Mouse (Mus musculus) c-Kit-positive CD71-positive TER-119-positive erythroid progenitor cells, embryonic 14.5 days (primary cell): ENCODE results near the gene Gm45713.
"Not testable (repeated sequence)": the region's sequence is repeated elsewhere in the genome, so short reads cannot be mapped to it uniquely, and the experiment has no call there.

Experiments used
- DNase-seq: peaks from one replicate; pipeline ENCODE4 v3.0.0-alpha.2; 2013; ENCODE audit warnings: low spot score

Gm45713 gene

DNA sequence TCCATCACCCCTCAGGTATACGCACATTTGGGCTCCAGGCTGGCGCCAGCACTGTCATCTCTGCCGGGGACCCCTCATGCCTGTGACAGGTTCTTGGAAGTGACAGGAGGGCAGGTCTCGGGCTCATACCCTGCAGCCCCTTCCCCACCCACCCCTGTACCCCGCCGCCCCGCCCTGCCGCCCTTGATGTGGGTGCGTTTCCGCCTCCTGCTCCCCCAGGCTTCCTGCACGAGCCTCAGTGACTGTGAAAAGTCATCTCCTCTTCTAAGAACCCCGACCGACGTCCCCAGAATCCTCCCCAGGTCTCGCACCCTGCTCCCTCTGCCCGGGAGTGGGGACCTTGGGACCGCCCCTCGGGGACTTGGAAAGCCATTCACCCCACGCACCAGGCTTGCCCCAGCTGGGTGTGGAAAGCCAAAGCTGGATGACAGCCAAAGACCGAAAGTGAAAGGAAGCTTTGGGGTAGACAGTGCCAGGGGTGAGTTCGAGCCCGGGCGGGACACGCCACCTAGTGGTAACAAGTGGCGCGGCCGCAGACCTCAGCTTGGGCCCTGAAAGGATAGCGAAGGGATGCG is at the start of gene Gm45713, which contains the start of gene Flt3l:
Gm45713 (minus strand) TSS at position 239 of the 575 bp plus-strand sequence.
Flt3l (minus strand) TSS at position 440 of the 575 bp plus-strand sequence.
- peak; percentile 92 for DNase-seq

DNA sequence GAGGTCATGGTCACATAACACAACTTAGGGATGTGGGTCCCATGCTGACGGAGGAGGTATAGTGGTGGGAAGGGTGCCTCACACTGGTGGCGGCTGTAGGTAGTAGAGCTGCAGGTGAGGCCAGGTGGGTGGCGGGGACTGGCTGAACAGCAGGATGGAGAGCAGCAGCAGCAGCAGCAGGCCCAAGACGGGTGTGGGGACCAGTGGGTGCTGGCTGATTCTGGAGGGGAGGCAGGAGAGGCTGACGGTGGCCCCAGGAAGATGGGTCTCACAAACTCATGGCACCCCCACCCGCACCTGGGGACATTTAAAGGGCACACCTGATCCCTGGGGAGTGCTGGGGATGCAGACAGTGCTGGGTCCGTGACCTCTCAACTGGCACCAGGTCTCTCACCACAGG is 47.6 kb upstream of the Gm45713 start:
- DNase-seq = no peak

DNA sequence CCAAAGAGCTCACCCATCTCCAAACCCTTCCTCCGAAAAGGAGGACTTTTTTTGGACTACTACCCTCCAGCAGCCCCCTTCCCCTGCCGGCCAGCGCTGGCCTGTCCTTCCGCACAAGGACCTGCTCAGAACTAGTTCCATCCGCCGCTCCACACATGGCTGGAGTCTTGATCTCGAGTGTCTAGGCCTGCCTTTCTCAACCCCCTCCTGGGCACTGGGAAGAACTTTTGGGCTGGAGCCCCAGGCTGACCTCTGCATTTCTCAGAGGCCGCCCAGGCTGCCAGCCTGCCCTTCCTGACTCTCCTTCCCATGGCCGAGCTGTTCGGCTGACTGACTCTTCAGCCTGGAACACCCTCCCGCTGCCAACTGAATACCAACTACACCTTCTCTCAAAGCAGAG is 46.6 kb upstream of the Gm45713 start:
- DNase-seq = no peak

DNA sequence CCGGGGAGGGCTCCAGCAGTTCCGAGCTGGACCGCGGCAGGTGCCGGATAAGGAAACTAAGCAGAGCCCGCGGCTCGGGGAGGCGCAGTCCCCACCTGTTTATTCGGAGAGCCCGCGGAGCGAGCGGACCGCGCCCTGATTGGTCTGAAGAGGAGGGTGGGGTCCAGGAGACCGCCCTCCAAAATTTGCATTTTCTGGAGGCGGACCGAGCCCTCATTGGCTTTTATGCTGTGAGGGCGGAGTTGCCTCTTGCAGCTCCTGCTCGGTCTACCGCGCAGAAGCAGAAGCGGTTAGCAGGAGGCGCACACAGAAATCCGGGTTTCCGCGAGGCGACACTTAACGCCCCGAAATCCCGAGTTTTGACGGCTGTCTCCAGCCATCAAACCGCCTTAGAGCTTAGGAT is 46.2 kb upstream of the Gm45713 start:
- DNase-seq = peak; percentile 93

DNA sequence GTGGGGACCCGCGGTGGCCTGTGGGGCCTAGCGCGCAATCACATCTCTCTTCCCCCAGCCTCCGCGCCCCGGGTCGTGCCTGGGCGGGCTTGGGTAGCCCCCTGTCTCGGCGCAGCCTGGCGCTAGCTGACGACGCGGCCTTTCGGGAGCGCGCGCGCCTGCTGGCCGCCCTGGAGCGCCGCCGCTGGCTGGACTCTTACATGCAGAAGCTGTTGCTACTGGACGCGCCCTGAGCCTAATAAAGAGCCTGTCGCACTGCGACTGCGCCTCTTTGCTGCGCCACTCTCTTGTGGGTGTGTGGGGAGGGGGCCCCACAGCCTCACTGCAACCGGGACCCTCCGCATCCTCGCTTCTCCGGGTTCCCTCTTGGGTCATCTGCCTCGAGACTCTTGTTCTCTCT is 45.5 kb upstream of the Gm45713 start:
- DNase-seq = no peak

DNA sequence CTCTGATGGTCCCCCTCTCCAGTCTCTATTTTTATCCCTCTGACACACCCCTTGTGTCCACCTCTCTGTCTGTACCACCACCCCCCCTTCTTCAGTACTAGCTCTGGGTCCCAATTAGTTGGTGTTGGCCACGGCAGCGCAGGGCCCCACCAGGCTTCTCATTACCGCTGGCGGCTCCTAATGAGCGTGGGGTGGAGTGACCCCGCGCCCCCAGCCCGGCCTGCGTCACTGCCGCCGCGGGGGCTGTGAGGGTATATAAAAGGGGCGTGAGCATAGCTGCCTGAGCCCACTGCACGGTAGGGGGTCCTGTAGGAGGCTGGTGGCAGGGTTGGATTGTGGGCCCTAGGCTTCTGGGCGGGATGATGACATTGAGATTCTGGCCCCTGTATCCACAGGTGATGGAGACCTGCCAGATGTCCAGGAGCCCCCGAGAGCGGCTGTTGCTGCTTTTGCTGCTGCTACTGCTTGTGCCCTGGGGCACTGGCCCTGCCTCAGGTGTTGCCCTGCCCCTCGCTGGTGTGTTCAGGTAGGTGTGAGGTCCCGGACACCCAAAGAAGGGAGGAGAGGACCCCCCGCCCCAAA is 45.0 kb upstream of the Gm45713 start, which contains the start of gene Pth2:
Pth2 (plus strand) TSS at position 100 of the 582 bp plus-strand sequence.
- DNase-seq = no peak

DNA sequence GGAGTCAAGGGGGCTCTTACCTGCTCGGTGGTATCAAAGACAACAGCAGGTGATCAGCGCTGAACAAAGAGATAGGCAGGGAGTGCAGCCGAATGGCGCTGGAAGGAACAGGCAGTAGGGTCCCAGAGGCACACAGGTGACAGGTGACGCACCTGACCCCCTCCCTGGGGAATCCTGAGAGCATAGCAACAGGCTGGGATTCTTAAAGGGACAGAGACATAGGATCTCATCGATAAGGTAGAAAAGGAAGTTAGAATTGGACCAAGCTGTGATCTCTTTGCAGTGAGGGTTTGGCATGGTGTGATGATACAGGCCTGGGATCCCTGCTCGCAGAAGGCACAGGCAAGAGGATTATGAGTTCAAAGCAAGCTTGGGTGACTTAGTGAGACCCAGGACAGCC is 43.4 kb upstream of the Gm45713 start, which contains the start of gene Gfy:
Gfy (minus strand) TSS at position 101 of the 400 bp plus-strand sequence.
- DNase-seq = no peak

DNA sequence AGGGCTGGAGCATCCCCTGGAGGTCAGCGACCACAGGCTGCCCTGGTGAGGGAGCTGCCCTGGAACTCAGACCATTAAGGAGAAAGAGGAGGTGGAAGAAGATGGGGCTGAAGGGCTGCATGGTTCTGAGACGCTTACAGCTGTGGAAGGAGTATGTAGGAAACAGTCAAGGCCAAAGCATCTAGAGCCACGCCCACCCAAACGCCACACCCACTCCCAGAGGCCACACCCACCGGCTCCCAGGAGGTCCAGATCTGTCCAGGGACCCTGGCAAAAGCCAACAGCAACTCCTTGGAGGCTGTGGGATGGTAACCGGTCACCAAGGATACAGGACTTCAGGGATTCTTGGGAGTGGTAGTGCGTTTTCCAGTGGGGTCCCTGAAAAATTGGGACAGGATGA is 42.5 kb upstream of the Gm45713 start:
- no peak for DNase-seq

DNA sequence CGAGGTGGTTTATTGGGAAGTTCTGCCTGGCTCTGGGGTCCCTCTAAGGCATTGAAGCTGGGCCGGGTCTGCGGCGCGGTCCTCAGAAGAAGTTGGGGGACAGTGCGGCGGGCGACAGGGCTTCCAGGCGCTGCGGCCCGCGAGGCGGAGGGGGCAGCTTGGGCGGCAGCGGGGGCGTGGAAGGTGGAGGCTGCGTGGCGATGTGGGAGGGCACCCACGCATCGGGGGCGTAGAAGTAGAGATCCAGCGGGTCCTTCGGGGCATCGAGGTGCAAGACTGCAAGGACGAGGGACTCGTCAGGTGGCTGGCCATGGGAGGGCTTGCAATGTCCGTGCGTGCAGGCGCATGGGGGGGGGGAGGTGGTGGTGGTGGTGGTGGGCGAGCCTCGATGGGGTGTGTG is 40.3 kb upstream of the Gm45713 start:
- no peak for DNase-seq

DNA sequence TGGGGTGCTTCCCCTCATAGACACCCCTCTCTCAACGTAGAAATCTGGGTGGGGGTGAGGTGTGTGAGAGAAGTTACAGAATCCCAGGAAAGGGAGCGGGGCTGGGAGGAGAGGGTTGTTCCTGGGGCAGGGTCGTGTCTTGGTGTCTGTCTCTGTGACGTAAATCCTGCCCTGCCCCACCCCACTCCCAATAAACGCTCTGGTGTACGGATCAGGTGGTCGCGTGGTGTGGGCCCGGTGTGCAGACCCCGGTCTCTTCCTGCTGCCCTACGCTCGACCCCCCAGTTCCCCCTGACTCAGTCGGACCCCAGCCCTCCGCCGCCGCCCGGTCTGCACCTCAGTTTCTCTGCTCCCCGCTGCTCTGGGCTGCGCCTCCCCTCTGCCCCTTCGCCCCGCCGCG is 39.9 kb upstream of the Gm45713 start:
- DNase-seq = no peak

DNA sequence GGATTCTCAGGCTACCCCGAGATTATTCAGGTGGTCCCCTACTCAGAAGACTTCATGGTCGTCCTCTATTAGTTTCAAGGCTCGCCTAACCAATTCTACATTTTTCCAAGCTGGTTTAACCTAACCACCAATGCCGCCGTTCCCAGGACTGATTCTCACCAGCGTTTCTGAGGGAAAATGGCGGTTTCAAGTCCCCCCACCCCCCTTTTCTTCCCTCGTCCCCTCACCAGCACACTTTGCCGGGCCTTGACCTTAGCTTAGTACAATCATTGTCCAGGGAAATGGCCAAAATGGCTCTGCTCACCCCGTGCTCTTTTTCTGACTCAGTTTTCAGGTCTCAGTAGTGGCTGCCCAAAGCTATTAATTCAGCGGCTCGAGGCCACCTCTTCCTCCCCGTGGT is 39.4 kb upstream of the Gm45713 start:
- no peak for DNase-seq

DNA sequence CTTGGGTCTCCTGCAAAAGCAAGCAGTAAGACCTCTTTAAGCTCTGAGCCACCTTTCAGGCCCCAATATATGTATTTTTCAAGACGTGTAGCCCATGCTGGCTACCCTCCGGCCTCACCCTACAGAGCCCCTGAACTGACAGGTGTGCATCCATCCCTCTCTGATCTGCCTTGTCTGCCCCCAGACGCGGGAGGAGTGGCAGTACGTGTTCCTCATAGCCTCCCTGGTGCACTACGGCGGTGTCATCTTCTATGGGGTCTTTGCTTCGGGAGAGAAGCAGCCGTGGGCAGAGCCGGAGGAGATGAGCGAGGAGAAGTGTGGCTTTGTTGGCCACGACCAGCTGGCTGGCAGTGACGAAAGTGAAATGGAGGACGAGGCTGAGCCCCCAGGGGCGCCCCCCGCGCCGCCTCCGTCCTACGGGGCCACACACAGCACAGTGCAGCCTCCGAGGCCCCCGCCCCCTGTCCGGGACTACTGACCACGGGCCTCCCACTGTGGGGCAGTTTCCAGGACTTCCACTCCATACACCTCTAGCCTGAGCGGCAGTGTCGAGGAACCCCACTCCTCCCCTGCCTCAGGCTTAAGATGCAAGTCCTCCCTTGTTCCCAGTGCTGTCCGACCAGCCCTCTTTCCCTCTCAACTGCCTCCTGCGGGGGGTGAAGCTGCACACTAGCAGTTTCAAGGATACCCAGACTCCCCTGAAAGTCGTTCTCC is 38.7 kb upstream of the Gm45713 start:
- DNase-seq = no peak

DNA sequence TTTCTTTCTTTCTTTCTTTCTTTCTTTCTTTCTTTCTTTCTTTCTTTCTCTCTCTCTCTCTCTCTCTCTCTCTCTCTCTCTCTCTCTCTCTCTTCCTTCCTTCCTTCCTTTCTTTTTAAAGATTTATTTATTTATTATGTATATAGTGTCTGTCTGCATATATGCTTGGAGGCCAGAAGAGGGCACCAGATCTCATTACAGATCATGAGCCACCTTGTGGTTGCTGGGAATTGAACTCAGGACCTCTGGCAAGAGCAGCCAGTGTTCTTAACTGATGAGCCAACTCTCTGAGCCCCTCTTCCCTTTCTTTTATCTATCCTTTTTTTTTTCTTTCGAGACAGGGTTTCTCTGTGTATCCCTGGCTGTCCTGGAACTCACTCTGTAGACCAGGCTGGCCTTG is 37.7 kb upstream of the Gm45713 start:
- DNase-seq = not testable (repeated sequence)

DNA sequence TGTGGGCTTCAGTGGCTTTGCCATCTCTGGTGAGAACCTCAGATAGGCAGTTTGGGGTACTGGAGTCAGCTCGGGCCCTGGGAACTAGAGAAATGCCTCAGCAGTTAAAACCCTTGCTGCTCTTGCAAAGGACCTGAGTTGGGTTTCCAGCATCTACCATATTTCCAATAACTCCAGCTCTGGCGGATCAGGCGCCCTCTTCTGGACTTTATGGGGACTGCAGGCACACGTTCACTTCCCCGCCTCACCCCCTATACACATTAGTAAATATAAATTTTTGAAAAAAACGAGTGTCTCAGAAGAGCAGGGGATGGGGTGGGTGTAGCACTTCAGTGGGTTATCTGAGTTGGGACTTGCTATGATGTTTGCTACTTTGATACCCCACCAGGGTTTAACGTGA is 36.9 kb upstream of the Gm45713 start:
- peak; percentile 49 for DNase-seq

DNA sequence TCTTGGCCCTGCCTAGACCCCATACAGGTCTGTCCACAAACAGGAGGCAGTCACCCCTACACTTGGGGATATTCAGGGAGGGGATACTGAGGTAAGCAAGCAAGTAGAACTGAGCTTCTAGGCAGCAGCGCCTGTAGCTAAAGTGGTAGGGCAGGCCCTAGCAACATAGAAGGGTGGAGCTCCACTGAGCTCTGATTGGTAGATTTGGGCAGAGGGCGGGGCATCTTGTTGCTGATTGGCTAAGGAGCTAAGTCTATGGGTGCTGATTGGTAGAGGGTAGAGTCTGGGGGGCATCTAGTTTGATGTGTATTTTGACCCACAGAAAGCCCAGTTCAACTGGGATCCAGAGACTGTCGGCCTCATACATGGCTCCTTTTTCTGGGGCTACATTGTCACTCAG is 33.5 kb upstream of the Gm45713 start:
- no peak for DNase-seq

DNA sequence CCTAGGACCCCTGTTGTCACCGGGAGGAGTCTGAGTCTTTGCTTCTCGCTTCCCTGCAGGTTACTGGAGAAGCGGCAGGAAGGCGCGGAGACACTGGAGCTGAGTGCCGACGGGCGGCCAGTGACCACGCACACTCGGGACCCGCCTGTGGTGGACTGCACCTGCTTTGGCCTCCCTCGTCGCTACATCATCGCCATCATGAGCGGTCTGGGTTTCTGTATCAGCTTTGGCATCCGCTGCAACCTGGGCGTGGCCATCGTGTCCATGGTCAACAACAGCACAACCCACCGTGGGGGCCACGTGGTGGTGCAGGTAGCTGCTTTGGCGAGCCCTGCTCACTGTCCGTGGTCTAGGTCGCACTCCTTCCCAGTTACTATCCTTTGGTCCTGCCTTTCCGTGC is 32.6 kb upstream of the Gm45713 start:
- DNase-seq = no peak

DNA sequence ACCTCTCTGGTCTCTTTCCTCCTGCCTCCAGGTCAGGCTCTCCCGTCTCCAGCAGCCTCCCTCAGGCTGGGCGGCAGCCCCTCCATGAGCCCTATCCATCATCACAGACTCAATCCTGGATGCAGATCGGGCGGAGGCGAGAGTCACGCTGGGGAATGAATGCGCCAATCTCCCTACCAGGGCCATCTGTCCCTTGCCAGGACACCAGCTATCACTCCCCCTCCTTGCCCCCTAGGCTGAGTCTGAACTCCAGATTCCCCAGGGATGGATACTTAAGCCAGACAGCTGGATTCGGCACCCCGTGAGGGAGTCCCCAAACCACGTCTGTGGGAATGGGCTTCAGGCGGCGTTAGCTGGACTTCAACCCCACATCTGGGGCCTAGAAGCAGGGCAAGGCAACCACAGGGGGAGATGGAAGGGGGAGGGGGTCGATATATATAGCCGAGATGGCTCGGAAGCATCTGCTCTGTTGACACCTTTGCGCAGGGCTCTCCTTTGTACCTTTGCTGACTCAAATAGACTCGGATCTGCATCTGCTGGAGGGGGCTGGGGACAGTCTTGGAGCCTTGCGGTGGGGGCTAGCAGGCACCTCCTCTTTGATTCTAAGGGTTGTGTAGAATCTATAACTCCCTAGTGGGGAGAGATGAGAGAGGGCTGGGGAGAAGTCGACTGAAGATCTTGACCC is 31.9 kb upstream of the Gm45713 start:
- DNase-seq = no peak

DNA sequence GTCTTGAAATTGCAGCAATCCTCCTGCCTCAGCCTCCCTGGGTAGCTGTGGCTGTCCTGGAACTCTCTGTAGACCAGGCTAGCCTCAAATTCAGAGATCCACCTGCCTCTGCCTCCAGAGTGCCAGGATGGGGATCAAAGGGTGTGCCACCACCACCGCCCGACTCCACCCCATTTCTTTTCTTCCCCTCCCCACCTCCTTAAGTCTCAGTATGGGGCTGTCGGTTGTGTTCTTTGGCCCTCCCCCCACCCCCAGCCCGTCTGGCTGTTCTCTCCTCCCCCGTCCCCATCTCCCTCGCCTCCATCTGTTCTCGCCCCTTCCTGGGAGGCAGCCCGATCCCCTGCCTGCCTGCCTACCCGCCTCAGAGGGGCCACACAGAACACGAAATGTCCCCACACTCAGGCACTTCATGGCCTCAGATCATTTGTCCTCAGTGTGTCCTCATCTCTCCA is 30.9 kb upstream of the Gm45713 start:
- no peak for DNase-seq

DNA sequence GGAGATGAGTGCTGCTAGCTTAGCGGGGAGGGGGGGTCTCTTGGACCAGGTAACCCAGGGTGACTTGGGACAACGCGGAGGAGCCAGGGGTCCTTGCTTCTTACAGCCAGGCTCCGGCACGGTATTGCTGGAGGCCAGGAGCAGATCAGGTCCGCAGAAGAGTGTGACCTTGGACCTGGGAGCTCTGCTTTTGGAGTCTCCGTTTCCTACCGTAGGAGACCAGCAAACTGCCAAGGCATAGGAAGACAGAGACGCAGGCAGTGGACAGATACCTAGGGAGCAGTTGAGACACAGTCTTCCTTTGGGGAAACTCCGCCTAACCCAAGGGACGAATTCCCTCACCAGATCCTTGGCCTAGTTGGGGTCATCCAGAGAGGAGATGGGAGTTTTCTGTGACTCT is 29.7 kb upstream of the Gm45713 start:
- no peak for DNase-seq

DNA sequence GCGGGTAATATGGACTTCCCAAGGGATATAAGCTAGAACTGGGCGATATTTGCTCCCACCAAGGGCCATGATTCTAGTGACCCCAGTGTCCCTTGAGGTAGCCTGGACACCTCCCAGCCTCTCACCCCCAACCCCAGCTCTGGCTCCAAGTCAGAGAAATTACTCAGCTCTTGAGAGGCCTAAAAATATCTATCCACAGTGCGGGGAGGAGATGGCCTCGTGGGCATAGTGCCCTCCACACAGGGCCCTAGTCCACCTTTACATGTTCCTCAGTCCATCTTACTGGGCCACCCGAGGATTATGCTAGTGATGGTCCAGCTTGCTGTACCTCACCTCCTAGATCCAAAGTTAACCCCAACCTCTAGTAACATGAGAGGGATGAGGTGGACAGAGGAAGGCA is 28.8 kb upstream of the Gm45713 start:
- DNase-seq = no peak

DNA sequence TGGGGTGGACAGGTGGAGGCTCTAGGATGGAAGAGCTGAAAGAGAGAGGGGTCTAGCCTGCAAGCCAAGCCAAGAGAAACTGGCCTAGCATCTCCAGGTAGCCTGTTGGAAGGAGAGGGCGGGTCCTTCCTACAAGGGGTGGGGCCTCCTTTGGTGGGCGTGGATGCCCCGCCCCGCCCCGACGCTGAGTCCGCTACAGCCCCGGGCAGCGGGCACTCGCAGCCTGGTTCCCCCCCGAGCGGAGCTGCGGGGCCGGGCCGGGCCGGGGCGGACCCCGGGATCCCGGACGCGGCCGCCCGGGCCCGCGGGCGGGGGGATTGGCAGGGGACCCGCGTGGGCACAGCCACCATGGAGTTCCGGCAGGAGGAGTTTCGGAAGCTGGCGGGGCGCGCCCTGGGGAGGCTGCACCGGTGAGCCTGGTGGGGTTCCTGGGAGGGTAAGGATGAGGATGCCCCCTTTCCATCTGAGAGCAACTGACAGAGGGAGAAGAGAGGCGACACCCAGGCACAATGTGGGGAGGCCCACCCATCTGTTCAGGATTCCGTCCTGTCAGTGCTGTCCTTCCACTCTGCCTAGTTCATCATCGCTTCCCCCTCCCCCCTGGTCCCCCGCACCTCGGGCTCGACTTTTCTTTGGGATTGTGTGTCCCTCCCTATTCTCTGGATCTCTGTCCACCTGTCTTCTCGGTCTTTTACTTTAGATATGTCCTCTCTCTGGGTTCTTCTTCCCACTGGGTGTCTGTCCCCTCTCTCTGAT is 27.9 kb upstream of the Gm45713 start, which contains the start of gene Slc17a7:
Slc17a7 (plus strand) TSS at position 215 of the 756 bp plus-strand sequence.
- DNase-seq = no peak
